Mouse (Mus musculus) right cerebral cortex, postnatal 4 days (tissue): ENCODE results near the gene Ubqln4.

Experiments
- DNase-seq: peaks from one replicate; pipeline ENCODE4 v3.0.0-alpha.2; 2022

Ubqln4 gene

GRCm38 (mm10) chr3:88553525-88553879 is at the start of gene Ubqln4:
Ubqln4 (plus strand) TSS chr3:88553758.
- DNase-seq, result peak; percentile 88

GRCm38 (mm10) chr3:88503881-88504746 is 49.4 kb upstream of the Ubqln4 start:
- DNase-seq, result no peak

GRCm38 (mm10) chr3:88505081-88505480 is 48.5 kb upstream of the Ubqln4 start:
- no peak for DNase-seq

GRCm38 (mm10) chr3:88505765-88506164 is 47.8 kb upstream of the Ubqln4 start:
- DNase-seq, result no peak

- no peak for DNase-seq
These were observed 44.3 kb upstream of the Ubqln4 start for GRCm38 (mm10) chr3:88509250-88509649.

GRCm38 (mm10) chr3:88509692-88510420 is 43.7 kb upstream of the Ubqln4 start, which contains the start of gene Lmna:
Lmna (minus strand) TSS chr3:88509956.
- peak; percentile 86 for DNase-seq

- DNase-seq, result no peak
These were observed 42.9 kb upstream of the Ubqln4 start for GRCm38 (mm10) chr3:88510421-88511289.

- no peak for DNase-seq
These were observed 42.0 kb upstream of the Ubqln4 start for GRCm38 (mm10) chr3:88511559-88511958.

GRCm38 (mm10) chr3:88512141-88512895 is 41.2 kb upstream of the Ubqln4 start:
- DNase-seq, result no peak

GRCm38 (mm10) chr3:88512896-88513545 is 40.5 kb upstream of the Ubqln4 start:
- no peak for DNase-seq

- DNase-seq, result no peak
These were observed 39.9 kb upstream of the Ubqln4 start for GRCm38 (mm10) chr3:88513546-88514115.

- no peak for DNase-seq
These were observed 39.1 kb upstream of the Ubqln4 start for GRCm38 (mm10) chr3:88514231-88515094.

- no peak for DNase-seq
These were observed 38.5 kb upstream of the Ubqln4 start for GRCm38 (mm10) chr3:88515095-88515386.

- DNase-seq, result no peak
These were observed 37.2 kb upstream of the Ubqln4 start for GRCm38 (mm10) chr3:88516407-88516806.

- no peak for DNase-seq
These were observed 35.1 kb upstream of the Ubqln4 start for GRCm38 (mm10) chr3:88518411-88518810.

GRCm38 (mm10) chr3:88520078-88520477 is 33.5 kb upstream of the Ubqln4 start:
- no peak for DNase-seq

GRCm38 (mm10) chr3:88521156-88521555 is 32.4 kb upstream of the Ubqln4 start:
- DNase-seq, result no peak

GRCm38 (mm10) chr3:88521803-88522331 is 31.7 kb upstream of the Ubqln4 start:
- DNase-seq, result peak; percentile 61

GRCm38 (mm10) chr3:88523027-88523426 is 30.5 kb upstream of the Ubqln4 start:
- no peak for DNase-seq

GRCm38 (mm10) chr3:88525021-88525420 is 28.5 kb upstream of the Ubqln4 start:
- DNase-seq, result no peak
